Mouse (Mus musculus): ENCODE data around the gene Hes2.

GRCm38 (mm10) chr4:152178916-152179705, 20.4 kb downstream of the Hes2 start:
- no peak for TF ChIP-seq CTCF (IDR thresholded peaks at IDR 0.05; ENCODE audit: control insufficient read depth, insufficient read depth, insufficient replicate concordance, low read depth, low read length)
- TF ChIP-seq POLR2A (IDR thresholded peaks at IDR 0.05; ENCODE audit: control insufficient read depth, low read depth, low read length), result no peak

Data from testis, adult 2 months (tissue).